Mouse (Mus musculus): Measurements from ENCODE around the gene Nfkbib. TPM values are rescaled to one million over a fixed set of nuclear protein-coding genes. Genes with fewer than 3 reads are reported as not detected.

Nfkbib gene
- polyA plus RNA-seq, 1 experiment, result 34.0 TPM

GRCm38 (mm10) chr7:28775129-28775528 is 7.8 kb upstream of the Nfkbib start:
- TF ChIP-seq POLR2A (IDR thresholded peaks at IDR 0.05; ENCODE audit: extremely low read depth, insufficient read depth, low read length) (no peak), CTCF (IDR thresholded peaks at IDR 0.05; ENCODE audit: extremely low read depth, insufficient read depth, low read length) (no peak)
- no peaks in the 10 kb centered on the region for H3K4me1 ChIP-seq (ENCODE audit: control insufficient read depth, insufficient read depth, low read length)
- no peak overlapping the region for H3K4me3 ChIP-seq (ENCODE audit: insufficient read depth, low read length)
- H3K27ac ChIP-seq (ENCODE audit: insufficient read depth, low read length), result no peak overlapping the region

GRCm38 (mm10) chr7:28774164-28774563 is 6.9 kb upstream of the Nfkbib start:
- Histone ChIP-seq H3K27ac (ENCODE audit: insufficient read depth, low read length) (0 out of 2 replicates have a peak overlapping the region, but pooled peaks have one; percentile 40), H3K4me3 (ENCODE audit: insufficient read depth, low read length) (no peak overlapping the region), H3K4me1 (ENCODE audit: control insufficient read depth, insufficient read depth, low read length) (no peaks in the 10 kb centered on the region)
- TF ChIP-seq CTCF (IDR thresholded peaks at IDR 0.05; ENCODE audit: extremely low read depth, insufficient read depth, low read length), result no peak
- TF ChIP-seq POLR2A (IDR thresholded peaks at IDR 0.05; ENCODE audit: extremely low read depth, insufficient read depth, low read length), result no peak

- no peak overlapping the region for H3K27ac ChIP-seq (ENCODE audit: insufficient read depth, low read length)
- no peak overlapping the region for H3K4me3 ChIP-seq (ENCODE audit: insufficient read depth, low read length)
- H3K4me1 ChIP-seq (ENCODE audit: control insufficient read depth, insufficient read depth, low read length), result no peaks in the 10 kb centered on the region
- no peak for TF ChIP-seq CTCF (IDR thresholded peaks at IDR 0.05; ENCODE audit: extremely low read depth, insufficient read depth, low read length)
- TF ChIP-seq POLR2A (IDR thresholded peaks at IDR 0.05; ENCODE audit: extremely low read depth, insufficient read depth, low read length), result no peak
Observed at GRCm38 (mm10) chr7:28773163-28773562, 5.9 kb upstream of the Nfkbib start.

GRCm38 (mm10) chr7:28771867-28772266 is 4.6 kb upstream of the Nfkbib start:
- no peak overlapping the region for H3K4me3 ChIP-seq (ENCODE audit: insufficient read depth, low read length)
- no peak for TF ChIP-seq CTCF (IDR thresholded peaks at IDR 0.05; ENCODE audit: extremely low read depth, insufficient read depth, low read length)
- no peak for TF ChIP-seq POLR2A (IDR thresholded peaks at IDR 0.05; ENCODE audit: extremely low read depth, insufficient read depth, low read length)
- H3K27ac ChIP-seq (ENCODE audit: insufficient read depth, low read length), result no peak overlapping the region

GRCm38 (mm10) chr7:28770309-28770708 is 3.0 kb upstream of the Nfkbib start:
- Histone ChIP-seq H3K4me3 (ENCODE audit: insufficient read depth, low read length) (no peak overlapping the region), H3K4me1 (ENCODE audit: control insufficient read depth, insufficient read depth, low read length) (peaks cover 7% of the 10 kb centered on the region; the same call in 1 of the 2 replicates), H3K27ac (ENCODE audit: insufficient read depth, low read length) (no peak overlapping the region)
- TF ChIP-seq CTCF (IDR thresholded peaks at IDR 0.05; ENCODE audit: extremely low read depth, insufficient read depth, low read length), result no peak
- TF ChIP-seq POLR2A (IDR thresholded peaks at IDR 0.05; ENCODE audit: extremely low read depth, insufficient read depth, low read length), result no peak

More at GRCm38 (mm10) chr7:28771867-28772266, 4.6 kb upstream of the Nfkbib start:
- peaks cover 4% of the 10 kb centered on the region; the same call in 1 of the 2 replicates for H3K4me1 ChIP-seq (ENCODE audit: control insufficient read depth, insufficient read depth, low read length)

- Histone ChIP-seq H3K27ac (ENCODE audit: insufficient read depth, low read length) (no peak overlapping the region), H3K4me3 (ENCODE audit: insufficient read depth, low read length) (no peak overlapping the region), H3K4me1 (ENCODE audit: control insufficient read depth, insufficient read depth, low read length) (peaks cover 7% of the 10 kb centered on the region; the same call in 1 of the 2 replicates)
- no peak for TF ChIP-seq POLR2A (IDR thresholded peaks at IDR 0.05; ENCODE audit: extremely low read depth, insufficient read depth, low read length)
- TF ChIP-seq CTCF (IDR thresholded peaks at IDR 0.05; ENCODE audit: extremely low read depth, insufficient read depth, low read length), result no peak
Observed at GRCm38 (mm10) chr7:28769414-28769958, 2.2 kb upstream of the Nfkbib start.

GRCm38 (mm10) chr7:28766910-28767309 is 402 bp downstream of the Nfkbib start:
- TF ChIP-seq CTCF (IDR thresholded peaks at IDR 0.05; ENCODE audit: extremely low read depth, insufficient read depth, low read length) (no peak), POLR2A (IDR thresholded peaks at IDR 0.05; ENCODE audit: extremely low read depth, insufficient read depth, low read length) (no peak)
- Histone ChIP-seq H3K4me3 (ENCODE audit: insufficient read depth, low read length) (peak overlapping the region; percentile 83), H3K27ac (ENCODE audit: insufficient read depth, low read length) (no peak overlapping the region), H3K4me1 (ENCODE audit: control insufficient read depth, insufficient read depth, low read length) (peaks cover 7% of the 10 kb centered on the region; the same call in 1 of the 2 replicates)

- H3K4me3 ChIP-seq (ENCODE audit: insufficient read depth, low read length), result peak within 1 kb of the TSS; percentile 83
- TF ChIP-seq CTCF (IDR thresholded peaks at IDR 0.05; ENCODE audit: extremely low read depth, insufficient read depth, low read length) (no peak), POLR2A (IDR thresholded peaks at IDR 0.05; ENCODE audit: extremely low read depth, insufficient read depth, low read length) (peak; percentile 48; the same call in 1 of the 2 replicates)
- H3K27ac ChIP-seq (ENCODE audit: insufficient read depth, low read length), result peak within 1 kb of the TSS; percentile 76
- peaks cover 7% of the 10 kb centered on the region; the same call in 1 of the 2 replicates for H3K4me1 ChIP-seq (ENCODE audit: control insufficient read depth, insufficient read depth, low read length)
Observed at GRCm38 (mm10) chr7:28766173-28766879, 986 bp downstream of the Nfkbib start, which contains the start of gene Sirt2. Gene Sirt2, plus strand, starts transcription at chr7:28766735.

- Histone ChIP-seq H3K27ac (ENCODE audit: insufficient read depth, low read length) (no peak overlapping the region), H3K4me3 (ENCODE audit: insufficient read depth, low read length) (peak overlapping the region; percentile 83; the same call in 1 of the 2 replicates), H3K4me1 (ENCODE audit: control insufficient read depth, insufficient read depth, low read length) (peaks cover 7% of the 10 kb centered on the region; the same call in 1 of the 2 replicates)
- TF ChIP-seq POLR2A (IDR thresholded peaks at IDR 0.05; ENCODE audit: extremely low read depth, insufficient read depth, low read length) (no peak), CTCF (IDR thresholded peaks at IDR 0.05; ENCODE audit: extremely low read depth, insufficient read depth, low read length) (no peak)
Observed at GRCm38 (mm10) chr7:28765211-28765610, 2.1 kb downstream of the Nfkbib start.

Data from cortical plate, adult 2 months (tissue).